ENCODE assay signal across 23 mouse cellular contexts in genomic region chr12:12837775-12838174, GRCm38 (mm10).
DNase-seq lines count a peak whose midpoint lies in the region; ATAC-seq lines count a peak whose summit lies in the region.
"Had no signal": no experiment of that assay in that cellular context is flagged by ENCODE, and none has a peak within 500 bp of the region (broad histone marks: within the 10 kb centered on the region; RNA-seq: fewer than 3 reads in every experiment).

No protein-coding gene starts in this region.

- peak; percentile 24 for DNase-seq in layer of hippocampus, adult 11-12 months (ENCODE audit: low spot score)
- DNase-seq in layer of hippocampus, postnatal 10 days (ENCODE audit: low spot score in 2 of 2) = no peak
- peak; percentile 11 for DNase-seq in ovary, adult 18-20 months (ENCODE audit: low spot score)
- no peak for DNase-seq in ovary, postnatal 36 days (ENCODE audit: low spot score)
- peak; percentile 47 for DNase-seq in layer of hippocampus, adult 9-11 months
- peak; percentile 24 for DNase-seq in telencephalon, adult 2 months (ENCODE audit: low read depth, low spot score)
- DNase-seq in liver, embryonic 11.5 days (ENCODE audit: low spot score) = no peak
- DNase-seq: adrenal gland, adult 2 months; adrenal gland, postnatal 14 days; cerebellum, adult 11-12 months; cerebellum, adult 8-10 months; cerebellum, postnatal 10 days; gastrocnemius, postnatal 25 days; heart, adult 2 months; heart, postnatal 14 days had no signal

- no peak overlapping the region for H3K4me2 ChIP-seq in liver, embryonic 11.5 days
- H3K4me2 ChIP-seq: forebrain, embryonic 13.5 days; heart, embryonic 13.5 days; hindbrain, embryonic 12.5 days; hindbrain, embryonic 15.5 days had no signal

- H3K4me3 ChIP-seq in liver, embryonic 11.5 days (ENCODE audit: low read depth, low read length) = no peak overlapping the region
- H3K4me3 ChIP-seq: forebrain, embryonic 10.5 days; forebrain, embryonic 13.5 days; heart, adult 2 months; heart, embryonic 10.5 days; heart, embryonic 13.5 days; hindbrain, embryonic 12.5 days; hindbrain, embryonic 15.5 days had no signal

- H3K9me3 ChIP-seq in liver, embryonic 11.5 days (ENCODE audit: control insufficient read depth, low read length) = no peaks in the 10 kb centered on the region
- H3K9me3 ChIP-seq: heart, embryonic 10.5 days; heart, embryonic 13.5 days; hindbrain, embryonic 12.5 days; hindbrain, embryonic 15.5 days had no signal

- no peak overlapping the region for H3K27ac ChIP-seq in liver, embryonic 11.5 days (ENCODE audit: low read depth, low read length)
- H3K27ac ChIP-seq: forebrain, embryonic 10.5 days; forebrain, embryonic 13.5 days; heart, adult 2 months; heart, embryonic 10.5 days; heart, embryonic 13.5 days; hindbrain, embryonic 12.5 days; hindbrain, embryonic 15.5 days had no signal

- H3K36me3 ChIP-seq in liver, embryonic 11.5 days (ENCODE audit: control insufficient read depth, insufficient read depth, low read length) = no peaks in the 10 kb centered on the region
- H3K36me3 ChIP-seq: forebrain, embryonic 10.5 days; heart, embryonic 10.5 days; heart, embryonic 13.5 days; hindbrain, embryonic 12.5 days; hindbrain, embryonic 15.5 days had no signal

- no peaks in the 10 kb centered on the region for H3K27me3 ChIP-seq in liver, embryonic 11.5 days (replicated peaks; ENCODE audit: control insufficient read depth, insufficient read depth, low read length)
- H3K27me3 ChIP-seq: forebrain, embryonic 13.5 days; heart, embryonic 13.5 days; hindbrain, embryonic 12.5 days; hindbrain, embryonic 15.5 days had no signal

- no peak for ATAC-seq in liver, embryonic 11.5 days (replicated peaks; ENCODE audit: low FRiP score)
- ATAC-seq: CD4-positive, CD25-positive, alpha-beta regulatory T cell, adult 4 months; forebrain, embryonic 13.5 days; forebrain, embryonic 16.5 days had no signal

- H3K4me1 ChIP-seq in liver, embryonic 11.5 days (replicated peaks; ENCODE audit: control insufficient read depth, insufficient read depth, low read length) = no peaks in the 10 kb centered on the region

- H3K9ac ChIP-seq in liver, embryonic 11.5 days (ENCODE audit: low read depth, low read length) = no peak overlapping the region
- H3K9ac ChIP-seq: forebrain, embryonic 13.5 days; heart, embryonic 13.5 days; hindbrain, embryonic 12.5 days; hindbrain, embryonic 15.5 days had no signal

- 89% methylated on average over 1 of the region's 1 CpGs for WGBS in liver, embryonic 11.5 days

Comparison
In these comparisons a context has a peak if more than half of its experiments do, and no peak if none do; other contexts are left out.
1. DNase-seq: peak in layer of hippocampus, adult 11-12 months (single experiment), ovary, adult 18-20 months (single experiment), layer of hippocampus, adult 9-11 months (single experiment) and telencephalon, adult 2 months (single experiment); none in layer of hippocampus, postnatal 10 days (0 of 2), ovary, postnatal 36 days (single experiment) and liver, embryonic 11.5 days (single experiment).